Mouse (Mus musculus): ENCODE measurements at regions not wholly inside any gene's neighbourhood (a gene's known extent, or its start where the extent isn't known, plus 50 kb on each side); places are given as distances from the start of the nearest gene placed in this dataset.

DNA sequence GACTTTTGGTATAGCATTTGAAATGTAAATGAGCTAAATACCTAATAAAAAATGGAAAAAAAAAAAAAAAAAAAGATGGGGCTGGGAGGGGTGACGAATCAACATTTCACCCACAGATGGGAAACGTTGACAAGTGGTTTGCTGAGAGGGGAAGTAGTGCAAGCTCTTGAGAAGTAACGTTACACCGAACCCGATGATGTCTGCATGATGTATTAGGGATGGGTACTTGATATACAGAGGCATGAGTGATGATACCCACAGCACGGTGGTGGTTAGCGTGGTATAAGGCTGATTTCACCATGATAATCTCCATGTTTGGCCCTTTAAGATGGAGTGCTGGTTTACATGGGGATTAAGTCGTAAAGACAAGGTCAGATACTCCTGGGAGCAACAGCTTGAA lies 154.2 kb downstream of the Papss1 start:
- TF ChIP-seq CTCF (IDR thresholded peaks at IDR 0.05; ENCODE audit: low read depth, low read length): no peak
- no peak for TF ChIP-seq POLR2A (IDR thresholded peaks at IDR 0.05; ENCODE audit: borderline replicate concordance, low read depth, low read length)
